Mouse (Mus musculus) ES-E14 (cell line): ENCODE measurements around the gene Bbs10.

Experiments
- CHD2 ChIP-seq: IDR thresholded peaks from 2 replicates; pipeline ENCODE4 v1.6.1; 2014; ENCODE audit warnings: mild to moderate bottlenecking, low read depth, low read length, inconsistent platforms
- HCFC1 ChIP-seq: IDR thresholded peaks from 2 replicates; pipeline ENCODE4 v1.6.1; 2012; ENCODE audit warnings: low read length, inconsistent platforms, borderline replicate concordance; ENCODE audit not compliant: insufficient read depth
- MAFK ChIP-seq: IDR thresholded peaks from 2 replicates; pipeline ENCODE4 v1.6.1; 2014; ENCODE audit warnings: mild to moderate bottlenecking, low read depth, low read length, inconsistent platforms; ENCODE audit not compliant: insufficient read depth
- ZC3H11A ChIP-seq: IDR thresholded peaks from 2 replicates; pipeline ENCODE4 v1.6.1; 2012; ENCODE audit warnings: low read depth, mild to moderate bottlenecking, inconsistent platforms, low read length, borderline replicate concordance

GRCm38 (mm10) chr10:111271687-111272086, 26.8 kb upstream of the Bbs10 start:
- TF ChIP-seq MAFK (no peak), ZC3H11A (no peak), CHD2 (no peak), HCFC1 (no peak)
